Mouse (Mus musculus) brain, embryonic 14.5 days (tissue): ENCODE measurements around the gene Tut4.

Experiments used
- CTCF ChIP-seq: fragments of 200-500 bp; IDR thresholded peaks from 2 replicates; pipeline ENCODE4 v1.5.1; 2012; ENCODE audit warnings: inconsistent platforms, mild to moderate bottlenecking, moderate library complexity, borderline replicate concordance; ENCODE audit not compliant: insufficient read depth, insufficient read length; ENCODE audit errors: extremely low read depth
- POLR2A ChIP-seq: fragments of 200-500 bp; IDR thresholded peaks from 2 replicates; pipeline ENCODE4 v1.6.1; 2012; ENCODE audit warnings: mild to moderate bottlenecking, inconsistent platforms, borderline replicate concordance; ENCODE audit not compliant: poor library complexity, insufficient read depth, insufficient read length, severe bottlenecking; ENCODE audit errors: extremely low read depth

DNA sequence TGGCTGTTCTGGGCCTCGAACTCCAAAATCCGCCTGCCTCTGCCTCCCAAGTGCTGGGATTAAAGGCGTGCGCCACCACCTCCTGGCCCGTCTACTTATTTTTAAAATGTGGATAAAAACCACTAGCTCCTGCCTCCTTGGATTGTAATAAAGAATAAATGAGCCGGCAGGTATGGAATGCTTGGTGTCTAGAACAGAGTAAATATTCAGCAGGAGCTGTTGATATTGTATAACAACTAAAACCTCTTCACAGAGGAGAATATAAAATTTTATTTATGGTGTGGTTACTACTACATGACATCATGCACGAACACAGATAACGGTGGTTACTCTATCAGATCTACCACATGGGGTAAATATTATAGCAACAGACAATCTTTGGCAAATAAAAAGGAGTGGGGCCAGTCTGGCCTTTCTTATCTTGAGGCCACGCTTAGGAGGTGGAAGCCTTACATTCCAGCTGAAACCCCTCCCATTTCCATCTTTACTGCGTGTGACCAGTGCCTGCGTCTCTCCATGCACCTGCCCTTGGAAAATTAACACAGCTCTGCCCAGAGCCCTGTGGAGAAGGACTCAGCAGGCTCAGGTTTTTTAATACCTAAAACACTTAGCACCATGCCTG is 31.4 kb upstream of the Tut4 start:
- TF ChIP-seq CTCF (no peak), POLR2A (no peak)
